Mouse (Mus musculus): ENCODE measurements around the gene Kbtbd7.
"Not testable (repeated sequence)": the region's sequence is repeated elsewhere in the genome, so short reads cannot be mapped to it uniquely, and the experiment has no call there.

Kbtbd7 gene

GRCm38 (mm10) chr14:79425979-79426729 lies at the start of gene Kbtbd7:
Gene Kbtbd7 (plus strand): TSS chr14:79426511.
- DNase-seq (ENCODE audit: low spot score) = peak; percentile 96

- no peak for DNase-seq (ENCODE audit: low spot score)
These were observed 49.3 kb upstream of the Kbtbd7 start for GRCm38 (mm10) chr14:79377041-79377440.

DNA sequence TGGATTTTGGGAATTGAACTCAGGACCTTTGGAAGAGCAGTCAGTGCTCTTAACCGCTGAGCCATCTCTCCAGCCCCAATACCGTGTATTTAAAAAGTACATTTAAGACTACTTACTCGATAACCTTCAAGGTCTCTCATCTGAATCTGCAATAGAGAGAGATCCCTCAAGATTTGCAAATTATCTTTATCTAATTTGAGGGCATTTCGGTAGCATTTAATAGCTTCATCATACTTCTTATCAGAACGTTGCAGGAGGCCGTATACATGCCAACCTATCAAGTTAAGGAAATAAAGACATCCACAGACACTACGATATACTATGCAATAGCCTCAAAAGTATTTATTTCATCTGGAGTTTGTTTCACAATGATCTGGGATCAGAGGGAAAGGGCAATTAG lies 43.2 kb upstream of the Kbtbd7 start:
- DNase-seq (ENCODE audit: low spot score) = no peak

- DNase-seq (ENCODE audit: low spot score) = no peak
These were observed 38.0 kb upstream of the Kbtbd7 start for GRCm38 (mm10) chr14:79388304-79388703.

DNA sequence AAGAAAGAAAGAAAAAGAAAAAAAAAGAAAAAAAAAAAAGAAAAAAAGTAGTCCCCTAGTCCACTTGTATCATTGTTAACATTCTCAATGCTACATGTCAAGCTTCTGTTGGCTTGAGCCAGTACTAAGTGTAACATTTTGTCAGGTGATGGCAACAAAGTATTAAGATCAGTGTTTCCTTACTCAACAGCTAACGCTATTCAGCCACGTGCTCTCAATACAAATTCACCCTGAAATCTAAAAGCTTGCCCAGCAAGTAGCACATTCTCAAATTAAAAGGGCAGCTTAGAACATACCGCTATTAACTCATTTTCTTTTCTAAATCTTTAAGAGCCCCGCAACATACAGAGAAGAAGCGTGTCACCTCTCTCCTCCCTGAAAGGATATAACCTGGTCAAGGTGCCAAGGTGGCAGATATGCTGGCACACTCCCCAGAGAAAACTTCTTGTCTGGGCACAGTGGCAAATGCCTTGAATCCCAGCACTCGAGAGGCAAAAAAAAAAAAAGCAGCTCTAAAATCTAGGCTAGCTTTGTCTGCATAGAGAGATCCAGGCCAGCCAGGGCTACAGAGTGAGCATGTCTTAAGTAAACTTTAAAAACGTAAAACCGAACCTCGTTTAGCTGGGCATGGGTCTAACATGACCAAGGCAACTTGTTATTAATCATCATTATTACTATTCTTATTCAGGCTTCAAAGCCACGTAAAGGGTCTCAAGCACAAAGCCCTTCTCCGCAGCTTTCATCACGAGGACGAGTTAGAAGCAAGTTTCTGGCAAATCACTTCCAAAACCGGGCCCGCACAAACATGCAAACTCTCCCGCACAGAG lies 36.7 kb upstream of the Kbtbd7 start:
- DNase-seq (ENCODE audit: low spot score) = no peak

DNA sequence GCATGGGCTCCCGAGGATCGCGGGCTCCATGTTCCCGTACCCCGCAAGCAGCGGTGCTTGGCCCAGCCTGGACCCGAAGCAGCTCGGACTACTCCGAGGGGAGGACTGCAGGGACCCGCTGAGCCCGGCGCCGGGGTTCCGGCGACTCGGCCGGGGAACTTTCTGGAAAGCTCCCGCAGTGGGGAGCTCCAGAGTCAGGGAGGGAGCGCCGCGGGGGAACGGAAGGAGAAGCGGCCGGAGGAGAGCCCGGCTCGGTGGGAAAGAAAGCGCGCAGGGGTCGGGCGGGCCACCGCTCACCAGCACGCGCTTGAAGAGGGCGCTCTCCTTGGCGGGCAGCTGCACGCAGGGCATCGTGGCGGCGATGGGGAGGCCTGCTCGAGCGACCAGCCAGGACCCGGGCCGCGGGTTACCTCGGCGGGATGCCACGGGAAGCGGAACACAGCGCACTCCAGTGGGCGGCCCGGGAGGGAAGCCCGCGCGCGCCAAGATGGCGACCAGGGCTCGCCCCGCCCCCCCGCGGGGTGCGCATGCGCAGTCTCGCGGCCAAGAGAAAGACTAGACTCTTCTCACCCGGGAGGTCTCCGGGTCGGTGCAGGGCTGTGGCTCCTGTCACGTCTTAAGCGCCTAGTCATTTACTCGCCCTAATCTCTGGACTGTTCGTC lies 35.9 kb upstream of the Kbtbd7 start, which contains the start of gene Naa16:
Gene Naa16 (minus strand): TSS at position 514 of the 662 bp plus-strand sequence.
- DNase-seq (ENCODE audit: low spot score) = peak; percentile 89

DNA sequence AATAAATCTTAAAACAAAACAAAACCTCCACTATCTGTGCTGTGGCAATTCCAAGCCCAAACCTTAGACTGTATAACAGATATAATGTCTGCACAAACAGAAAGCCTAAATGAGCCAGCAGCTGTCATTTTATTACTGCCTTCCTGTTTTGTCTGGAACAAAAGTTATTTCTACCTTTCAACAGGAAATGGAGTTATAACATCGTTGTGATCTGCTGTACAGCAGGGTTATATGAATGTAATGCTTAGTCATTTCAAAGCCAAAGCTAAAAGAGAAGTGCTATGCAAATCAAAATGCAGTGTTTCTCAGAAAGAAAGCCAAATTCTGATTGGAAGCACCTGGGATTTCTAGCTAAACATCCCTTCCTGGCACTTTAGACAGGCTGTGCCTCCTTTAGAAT lies 33.0 kb upstream of the Kbtbd7 start:
- DNase-seq (ENCODE audit: low spot score) = no peak

DNA sequence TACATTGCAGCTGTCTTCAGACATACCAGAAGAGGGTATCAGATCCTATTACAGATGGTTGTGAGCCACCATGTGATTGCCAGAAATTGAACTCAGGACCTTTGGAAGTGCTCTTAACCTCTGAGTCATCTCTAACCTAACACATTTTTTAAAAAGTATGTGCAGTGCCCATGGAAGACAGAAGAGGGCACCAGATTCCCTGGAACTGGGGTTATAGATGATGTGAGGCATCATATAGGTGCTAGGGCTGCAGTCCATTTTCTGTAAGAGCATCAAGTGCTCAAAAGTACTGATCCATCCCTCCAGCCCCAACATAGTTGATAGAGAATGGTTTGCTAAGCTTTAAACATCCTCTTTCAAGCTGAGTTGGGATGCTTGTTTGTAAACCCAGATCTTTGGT lies 31.7 kb upstream of the Kbtbd7 start:
- no peak for DNase-seq (ENCODE audit: low spot score)

GRCm38 (mm10) chr14:79397321-79398122 lies 28.8 kb upstream of the Kbtbd7 start, which contains the start of gene Mtrf1:
Gene Mtrf1 (plus strand): TSS chr14:79397772.
- DNase-seq (ENCODE audit: low spot score) = peak; percentile 40

DNA sequence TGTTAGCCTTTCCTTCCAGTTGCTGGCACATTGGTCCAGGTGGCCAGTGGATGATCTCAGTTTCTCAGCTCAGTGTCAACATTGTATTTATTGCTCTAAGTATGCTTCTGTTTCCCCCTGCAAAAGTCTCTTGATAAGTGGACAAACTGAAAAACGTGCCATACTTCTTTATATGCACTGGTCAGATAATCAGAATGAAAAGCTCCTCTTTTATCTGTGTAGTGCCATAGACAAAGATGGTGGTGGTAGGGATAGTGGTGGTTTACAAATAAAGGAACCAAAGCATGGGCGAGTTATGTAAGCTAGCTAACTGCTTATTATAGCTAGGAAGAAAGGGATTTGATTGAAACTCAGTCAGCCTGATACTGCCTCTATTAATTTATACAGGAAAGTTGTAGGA lies 18.7 kb upstream of the Kbtbd7 start:
- no peak for DNase-seq (ENCODE audit: low spot score)

DNA sequence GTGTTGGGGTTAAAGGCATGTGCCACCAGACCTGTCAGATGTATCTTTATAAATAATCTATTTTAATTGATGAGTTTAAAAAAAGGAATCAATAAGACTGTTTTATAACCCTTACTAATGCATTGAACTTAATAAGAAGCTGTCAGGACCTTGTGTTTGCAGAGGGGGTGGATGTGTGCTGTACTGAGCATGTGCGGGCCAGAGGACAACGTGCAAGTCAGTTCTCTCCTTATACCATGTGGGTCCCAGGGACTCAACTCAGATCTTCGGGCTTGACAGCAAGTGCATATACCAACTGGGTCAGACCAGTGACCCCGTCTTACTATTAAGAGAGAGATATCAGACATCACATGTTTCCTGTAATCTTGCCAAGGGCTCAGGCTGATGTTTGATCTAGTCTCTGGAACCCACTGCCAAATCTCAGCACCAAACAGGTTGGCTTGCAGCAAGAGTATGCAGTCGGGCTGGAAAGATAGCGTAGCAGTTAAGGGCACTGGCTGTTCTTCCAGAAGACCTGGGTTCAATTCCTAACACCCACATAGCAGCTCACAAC lies 17.0 kb upstream of the Kbtbd7 start:
- DNase-seq (ENCODE audit: low spot score) = no peak

GRCm38 (mm10) chr14:79410662-79411061 lies 15.6 kb upstream of the Kbtbd7 start:
- DNase-seq (ENCODE audit: low spot score) = no peak

DNA sequence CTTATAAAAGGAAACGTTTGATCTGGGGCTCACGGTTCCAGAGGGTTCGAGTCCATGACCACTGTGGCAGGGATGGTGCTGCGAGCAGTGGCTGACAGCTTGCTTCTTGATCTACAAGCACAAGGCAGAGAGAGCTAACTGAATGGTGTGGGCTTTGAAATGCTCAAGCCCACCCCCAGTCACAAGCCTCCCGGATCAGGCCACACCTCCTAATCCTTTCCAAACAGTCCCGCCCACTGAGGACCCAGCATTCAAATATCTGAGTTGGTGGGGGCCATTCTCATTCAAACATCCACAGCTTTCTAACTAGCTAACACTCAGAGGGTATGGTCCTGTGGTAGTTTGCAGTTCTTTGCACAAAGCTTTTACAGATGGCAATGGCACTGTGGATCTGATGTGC lies 13.2 kb upstream of the Kbtbd7 start:
- DNase-seq (ENCODE audit: low spot score) = no peak

- DNase-seq (ENCODE audit: low spot score) = no peak
These were observed 6.1 kb upstream of the Kbtbd7 start for GRCm38 (mm10) chr14:79420083-79420685.

GRCm38 (mm10) chr14:79426730-79427365 lies 537 bp downstream of the Kbtbd7 start:
- not testable (repeated sequence) for DNase-seq (ENCODE audit: low spot score)

GRCm38 (mm10) chr14:79434068-79434467 lies 7.8 kb downstream of the Kbtbd7 start:
- no peak for DNase-seq (ENCODE audit: low spot score)

- DNase-seq (ENCODE audit: low spot score) = no peak
These were observed 14.3 kb downstream of the Kbtbd7 start for GRCm38 (mm10) chr14:79440655-79441054.

DNA sequence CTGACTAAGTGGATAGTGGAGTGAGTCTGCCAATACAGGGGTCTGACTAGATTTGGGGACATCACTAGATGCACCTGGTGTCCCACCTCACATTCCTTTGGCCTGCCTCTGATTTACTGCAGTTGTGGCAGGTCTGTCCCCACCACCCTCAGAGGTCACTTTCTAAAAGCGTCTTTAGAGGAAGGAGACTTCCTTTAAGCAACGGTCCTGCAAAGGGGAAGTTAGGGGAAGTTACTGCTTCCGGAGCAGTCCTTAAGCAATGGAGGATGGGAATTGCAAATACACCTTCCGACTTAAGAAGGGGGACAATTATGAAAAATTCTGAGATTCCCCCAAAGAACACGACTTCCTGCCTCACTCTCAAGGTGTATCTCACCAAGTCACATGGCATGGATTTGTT lies 15.1 kb downstream of the Kbtbd7 start:
- DNase-seq (ENCODE audit: low spot score) = no peak

- DNase-seq (ENCODE audit: low spot score) = no peak
These were observed 18.3 kb downstream of the Kbtbd7 start for GRCm38 (mm10) chr14:79444601-79445000.

DNA sequence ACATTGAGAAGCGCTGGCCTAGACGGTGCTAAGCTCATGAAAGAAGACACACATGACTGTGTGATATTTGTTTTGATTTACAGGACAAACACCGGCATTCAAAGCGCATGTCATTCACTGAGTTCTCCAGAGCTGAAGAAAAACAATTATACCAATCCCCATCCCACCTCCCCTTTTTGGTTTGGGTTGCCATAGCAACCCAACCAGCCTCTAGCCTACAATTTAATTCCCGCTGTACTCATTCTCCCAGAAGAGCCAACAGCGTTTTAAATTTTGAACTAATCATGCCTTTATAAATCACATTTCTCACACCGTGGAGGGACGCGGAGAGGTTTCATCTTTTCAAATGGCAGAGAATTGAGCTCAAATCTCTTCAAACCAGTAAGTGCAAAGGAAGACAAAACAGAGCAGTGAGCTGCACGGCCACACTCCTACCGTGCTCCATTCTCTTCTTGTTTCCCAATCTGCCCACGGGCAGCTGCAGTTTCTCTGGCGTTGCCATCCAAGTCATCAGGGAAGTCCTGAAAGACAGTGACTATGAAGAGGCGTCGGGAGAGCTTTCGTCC lies 18.8 kb downstream of the Kbtbd7 start:
- DNase-seq (ENCODE audit: low spot score) = no peak
